Mouse (Mus musculus) urinary bladder, postnatal 14 days (tissue): ENCODE data around the gene Defa21.
"Not testable (repeated sequence)": the region's sequence is repeated elsewhere in the genome, so short reads cannot be mapped to it uniquely, and the experiment has no call there.

Source experiments
- DNase-seq: peaks from one replicate; pipeline ENCODE4 v3.0.0; 2021; ENCODE audit warnings: low spot score

The Defa21 gene

DNA sequence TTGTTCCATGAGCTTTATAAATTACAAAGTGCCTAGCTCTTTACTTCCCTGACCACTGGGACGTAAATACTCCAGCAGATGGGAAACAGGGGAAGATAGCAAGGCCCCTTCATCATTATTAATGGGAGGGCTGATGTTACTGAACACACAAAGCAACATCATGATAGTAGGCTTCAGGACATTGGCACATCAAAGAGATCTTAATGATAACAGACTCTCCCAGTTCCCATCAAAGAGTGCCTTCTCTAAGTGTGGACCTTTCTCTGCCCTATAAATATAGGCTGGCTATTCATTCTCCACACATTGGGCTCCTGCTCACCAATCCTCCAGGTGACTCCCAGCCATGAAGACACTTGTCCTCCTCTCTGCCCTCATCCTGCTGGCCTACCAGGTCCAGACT is at the start of gene Defa21:
TSS of gene Defa21 (plus strand) at position 301 of the 400 bp plus-strand sequence.
- DNase-seq = not testable (repeated sequence)

DNA sequence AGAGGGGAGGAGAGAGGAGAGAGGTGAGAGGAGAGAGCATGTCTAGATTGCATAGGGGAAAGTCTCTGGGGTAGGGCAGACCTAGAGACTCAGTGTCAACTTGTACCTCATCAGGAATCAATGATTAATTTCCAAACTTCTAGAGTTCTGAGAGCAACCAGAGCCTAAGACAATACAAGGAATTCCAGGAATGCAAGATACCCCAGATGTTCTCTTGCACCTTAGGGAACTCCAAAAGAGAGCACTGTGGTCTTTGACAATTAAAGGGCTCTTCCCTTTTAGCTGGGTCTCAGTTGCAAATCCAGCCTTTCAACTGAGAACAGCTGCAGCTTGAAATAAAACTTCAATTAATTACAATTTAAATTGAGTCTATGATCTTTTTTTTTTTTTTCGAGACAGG is 45.5 kb upstream of the Defa21 start:
- DNase-seq = no peak

DNA sequence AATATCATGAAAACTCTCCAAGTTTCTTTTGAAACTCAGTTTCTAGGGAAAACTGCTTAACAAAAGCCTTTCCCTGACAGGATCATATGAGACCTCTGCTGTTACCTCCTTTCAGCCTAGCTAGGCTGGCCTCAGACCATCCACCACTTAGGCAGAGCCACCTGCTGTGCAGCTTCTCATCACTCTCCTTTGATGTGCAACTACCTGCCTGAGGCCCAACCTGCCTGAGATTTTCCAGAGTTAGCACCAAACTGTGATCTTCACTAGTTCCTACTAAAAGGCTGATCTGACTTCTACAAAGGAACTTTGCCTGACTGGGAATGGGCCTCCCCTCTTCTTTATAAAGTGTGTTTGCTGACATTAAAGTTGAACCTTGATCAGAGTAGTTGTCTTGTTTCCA is 31.3 kb upstream of the Defa21 start:
- DNase-seq = not testable (repeated sequence)

DNA sequence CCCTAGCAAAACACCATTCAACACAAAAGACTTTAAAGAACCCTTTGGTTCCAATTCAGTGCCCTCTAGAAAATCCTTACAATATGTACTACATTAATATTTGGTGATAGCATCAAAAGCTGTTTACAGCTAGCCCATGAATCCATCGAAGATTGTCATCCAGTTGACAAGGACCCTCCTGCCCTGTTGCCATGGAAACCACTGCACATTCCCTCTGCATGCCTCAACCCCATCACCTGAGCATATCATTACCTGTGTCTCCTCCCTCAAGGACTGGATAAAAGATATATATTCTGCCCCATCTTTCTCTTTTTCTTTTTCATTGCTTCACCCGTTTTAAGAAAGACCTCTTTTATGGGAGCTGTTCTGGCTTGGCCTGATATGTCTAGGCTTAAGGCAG is 28.6 kb upstream of the Defa21 start:
- no peak for DNase-seq

DNA sequence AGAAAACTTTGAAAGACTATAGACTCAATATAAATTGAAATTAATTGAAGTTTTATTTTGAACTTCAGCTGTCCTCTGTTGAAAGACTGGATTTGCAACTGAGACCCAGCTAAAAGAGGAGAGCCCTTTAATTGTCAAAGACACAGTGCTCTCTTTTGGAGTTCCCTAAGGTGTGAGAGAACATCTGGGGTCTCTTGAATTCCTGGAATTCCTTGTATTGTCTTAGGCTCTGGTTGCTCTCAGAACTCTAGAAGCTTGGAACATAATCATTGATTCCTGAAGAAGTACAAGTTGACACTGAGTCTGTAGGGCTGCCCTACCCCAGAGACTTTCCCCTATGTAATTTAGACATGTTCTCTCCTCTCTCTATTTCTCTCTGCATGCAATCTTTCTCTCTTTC is 28.1 kb upstream of the Defa21 start:
- DNase-seq = no peak

DNA sequence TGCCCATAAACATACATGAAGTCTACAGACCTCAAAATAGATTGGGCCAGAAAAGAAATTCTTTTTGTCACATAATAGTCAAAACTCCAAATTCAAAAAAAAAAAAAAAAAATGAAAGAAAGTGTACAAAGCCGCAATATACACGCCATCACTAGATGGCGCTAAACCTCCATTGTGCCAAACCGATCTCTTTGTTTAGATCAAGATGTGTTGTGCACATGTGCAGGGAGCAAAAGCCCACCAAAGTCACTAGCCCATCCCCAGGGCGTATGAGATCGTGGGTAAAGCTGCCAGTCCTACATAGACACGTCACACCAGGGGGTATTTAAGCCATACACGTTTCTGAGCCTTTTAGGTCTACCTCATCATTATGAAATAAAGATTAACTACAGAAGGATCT is 24.2 kb upstream of the Defa21 start:
- DNase-seq = no peak

DNA sequence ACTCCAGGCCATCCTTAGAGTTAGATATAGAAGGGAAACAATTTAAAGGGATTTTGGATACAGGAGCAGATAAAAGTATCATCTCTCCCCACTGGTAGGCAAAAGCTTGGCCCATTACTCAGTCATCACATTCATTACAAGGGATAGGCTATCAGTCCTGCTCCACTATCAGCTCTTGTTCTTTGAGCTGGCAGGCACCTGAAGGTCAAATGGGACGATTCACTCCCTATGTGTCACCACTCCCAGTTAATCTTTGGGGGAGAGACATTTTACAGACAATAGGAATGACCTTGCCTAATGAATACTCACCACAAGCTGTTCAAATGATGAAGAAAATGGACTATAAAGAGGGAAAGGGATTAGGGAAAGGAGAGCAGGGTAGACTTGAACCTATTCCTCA is 18.5 kb upstream of the Defa21 start:
- DNase-seq = no peak

DNA sequence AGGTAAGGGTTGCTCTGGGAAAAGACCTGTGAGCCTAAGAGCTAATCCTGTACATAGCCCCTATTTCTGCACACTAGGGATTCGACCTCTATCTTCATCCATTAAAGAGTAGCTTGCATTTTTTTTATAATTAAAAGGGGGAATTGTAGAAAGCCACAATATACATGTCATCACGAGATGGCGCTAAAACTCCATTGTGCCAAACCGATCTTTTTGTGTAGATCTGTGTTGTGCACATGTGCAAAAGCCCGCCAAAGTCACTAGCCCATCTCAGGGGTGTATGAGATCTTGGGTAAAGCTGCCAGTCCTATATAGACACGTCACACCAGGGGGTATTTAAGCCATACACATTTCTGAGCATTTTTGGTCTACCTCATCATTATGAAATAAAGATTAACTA is 16.8 kb upstream of the Defa21 start:
- DNase-seq = not testable (repeated sequence)

DNA sequence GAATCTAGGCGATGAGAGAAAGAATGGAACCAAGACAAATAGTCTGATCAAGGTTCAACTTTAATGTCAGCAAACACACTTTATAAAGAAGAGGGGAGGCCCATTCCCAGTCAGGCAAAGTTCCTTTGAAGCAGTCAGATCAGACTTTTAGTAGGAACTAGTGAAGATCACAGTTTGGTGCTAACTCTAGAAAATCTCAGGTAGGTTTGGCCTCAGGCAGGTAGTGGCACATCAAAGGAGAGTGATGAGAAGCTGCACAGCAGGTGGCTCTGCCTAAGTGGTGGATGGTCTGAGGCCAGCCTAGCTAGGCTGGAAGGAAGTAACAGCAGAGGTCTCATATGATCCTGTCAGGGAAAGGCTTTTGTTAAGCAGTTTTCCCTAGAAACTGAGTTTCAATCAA is 14.8 kb upstream of the Defa21 start:
- not testable (repeated sequence) for DNase-seq

DNA sequence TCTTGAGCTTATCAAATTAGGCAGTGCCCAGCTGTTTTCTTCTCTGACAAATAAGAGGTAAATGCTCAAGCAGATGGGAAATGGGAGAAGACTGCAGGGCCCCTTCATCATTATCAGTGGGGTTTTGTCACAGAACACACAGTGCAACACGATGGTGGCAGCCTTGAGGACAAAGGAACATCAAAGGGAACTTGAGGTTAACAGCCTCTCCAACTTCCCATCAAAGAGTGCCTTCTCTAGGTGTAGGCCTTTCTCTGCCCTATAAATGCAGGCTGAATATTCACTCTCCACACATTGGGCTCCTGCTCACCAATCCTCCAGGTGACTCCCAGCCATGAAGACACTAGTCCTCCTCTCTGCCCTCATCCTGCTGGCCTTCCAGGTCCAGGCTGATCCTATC is 29.4 kb downstream of the Defa21 start, which contains the start of gene Defa23:
TSS of gene Defa23 (plus strand) at position 301 of the 400 bp plus-strand sequence.
- DNase-seq = not testable (repeated sequence)

DNA sequence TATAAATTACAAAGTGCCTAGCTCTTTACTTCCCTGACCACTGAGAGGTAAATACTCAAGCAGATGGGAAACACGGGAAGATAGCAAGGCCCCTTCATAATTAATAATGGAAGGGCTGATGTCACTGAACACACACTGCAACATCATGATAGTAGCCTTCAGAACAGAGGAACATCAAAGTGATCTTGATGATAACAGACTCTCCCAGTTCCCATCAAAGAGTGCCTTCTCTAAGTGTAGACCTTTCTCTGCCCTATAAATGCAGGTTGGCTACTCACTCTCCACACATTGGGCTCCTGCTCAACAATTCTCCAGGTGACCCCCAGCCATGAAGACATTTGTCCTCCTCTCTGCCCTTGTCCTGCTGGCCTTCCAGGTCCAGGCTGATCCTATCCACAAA is 39.4 kb downstream of the Defa21 start, which contains the start of gene Defa35:
TSS of gene Defa35 (plus strand) at position 301 of the 400 bp plus-strand sequence.
- not testable (repeated sequence) for DNase-seq
